Comparison of ENCODE assay signal across 30 mouse cellular contexts in the genomic region with DNA sequence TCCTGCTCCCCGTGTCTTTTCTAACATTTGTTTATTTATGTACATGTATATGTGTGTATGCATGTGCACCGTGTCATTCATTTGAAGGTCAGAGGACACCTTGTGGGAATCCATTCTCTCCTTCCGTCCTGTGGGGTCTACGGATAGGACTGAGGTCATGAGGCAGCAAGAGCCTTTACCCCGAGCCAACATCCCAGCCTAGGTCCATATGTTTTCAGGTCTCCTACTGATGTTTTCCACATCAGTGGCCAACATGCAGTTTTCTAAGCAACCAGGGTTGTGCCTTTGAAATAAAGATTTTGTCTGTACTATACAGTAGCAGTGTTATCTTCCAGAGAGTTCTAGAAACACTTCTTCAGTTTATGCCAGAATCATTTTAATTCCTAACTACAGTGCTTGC.
"Had no signal": no experiment of that assay in that cellular context is flagged by ENCODE, and none has a peak within 500 bp of the region (broad histone marks: within the 10 kb centered on the region; RNA-seq: fewer than 3 reads in every experiment).

No protein-coding gene starts in this region.

- H3K27me3 ChIP-seq: limb, embryonic 12.5 days; limb, embryonic 13.5 days; limb, embryonic 15.5 days; liver, embryonic 12.5 days; liver, embryonic 13.5 days; liver, embryonic 15.5 days; lung, embryonic 15.5 days; midbrain, embryonic 13.5 days; midbrain, embryonic 15.5 days; neural tube, embryonic 12.5 days had no signal

- ATAC-seq: liver, embryonic 12.5 days; liver, postnatal 0 days; lung, postnatal 0 days; midbrain, embryonic 13.5 days; midbrain, embryonic 15.5 days; midbrain, embryonic 16.5 days had no signal

- H3K4me1 ChIP-seq: liver, embryonic 12.5 days; liver, embryonic 13.5 days; liver, embryonic 15.5 days; megakaryocyte, embryonic 14.5 days; midbrain, embryonic 13.5 days; midbrain, embryonic 15.5 days; neural tube, embryonic 12.5 days had no signal

- DNase-seq: left cerebral cortex, postnatal 4 days; liver; liver, embryonic 13.5 days; liver, postnatal 0 days; lung, adult 18-20 months; lung, adult 2 months; lung, embryonic 14.5 days; lung, postnatal 10 days; lung, postnatal 14 days; lung, postnatal 36 days; lung, postnatal 4 days; midbrain, embryonic 14.5 days had no signal

- H3K4me3 ChIP-seq: limb, embryonic 10.5 days; limb, embryonic 12.5 days; limb, embryonic 13.5 days; limb, embryonic 15.5 days; liver, embryonic 12.5 days; liver, embryonic 13.5 days; liver, embryonic 15.5 days; lung, embryonic 15.5 days; megakaryocyte, embryonic 14.5 days; midbrain, embryonic 10.5 days; midbrain, embryonic 12.5 days; midbrain, embryonic 13.5 days; midbrain, embryonic 15.5 days; myocyte; neural tube, embryonic 12.5 days had no signal

- H3K27ac ChIP-seq: limb, embryonic 10.5 days; limb, embryonic 12.5 days; limb, embryonic 13.5 days; limb, embryonic 15.5 days; liver, embryonic 12.5 days; liver, embryonic 13.5 days; liver, embryonic 14.5 days; liver, embryonic 15.5 days; macrophage; midbrain, embryonic 10.5 days; midbrain, embryonic 12.5 days; midbrain, embryonic 13.5 days; midbrain, embryonic 15.5 days; neural tube, embryonic 12.5 days had no signal
